Mouse (Mus musculus) erythroblast, embryonic 14.5 days (primary cell): ENCODE data around the gene Cenpl.

ENCODE experiments used
- GATA1 ChIP-seq: IDR thresholded peaks from 2 replicates; pipeline ENCODE4 v1.6.1; 2012; ENCODE audit warnings: low read length, inconsistent platforms, mixed read lengths
- TAL1 ChIP-seq: IDR thresholded peaks from 3 replicates; pipeline ENCODE4 v1.6.1; 2012; ENCODE audit warnings: low read length, inconsistent platforms, mixed read lengths

- TF ChIP-seq TAL1 (no peak), GATA1 (no peak)
Measured at GRCm38 (mm10) chr1:161041261-161042020, 29.1 kb upstream of the Cenpl start.
